Mouse (Mus musculus) G1E (cell line): ENCODE measurements around the gene Def6. TPM values are rescaled to one million over a fixed set of nuclear protein-coding genes. Genes with fewer than 3 reads are reported as not detected.

Source experiments
- ATAC-seq: 2 replicates; pipeline ENCODE4 v1.8.0; 2016; ENCODE audit warnings: mild to moderate bottlenecking; ENCODE audit not compliant: insufficient number of reproducible peaks, poor library complexity, low FRiP score, severe bottlenecking; ENCODE audit errors: extremely low read depth
- DNase-seq: peaks from one replicate; pipeline ENCODE4 v3.0.0; 2012; ENCODE audit warnings: low spot score
- H3K27me3 ChIP-seq: 2 replicates; pipeline ENCODE4 v1.6.1; 2012; ENCODE audit warnings: mild to moderate bottlenecking, low read length, inconsistent platforms; ENCODE audit not compliant: insufficient read depth
- H3K36me3 ChIP-seq: replicated peaks from 2 replicates; pipeline ENCODE3; 2012; ENCODE audit warnings: mild to moderate bottlenecking, inconsistent platforms
- H3K4me1 ChIP-seq: 2 replicates; pipeline ENCODE4 v1.6.1; 2012; ENCODE audit warnings: low read depth, low read length, inconsistent platforms, mixed read lengths; ENCODE audit not compliant: insufficient read depth
- H3K4me3 ChIP-seq: 2 replicates; pipeline ENCODE4 v1.5.1; 2012; ENCODE audit warnings: low read depth, mild to moderate bottlenecking, inconsistent platforms, low read length, moderate library complexity, mixed read lengths
- H3K9me3 ChIP-seq: replicated peaks from 2 replicates; pipeline ENCODE4 v1.6.1; 2012; ENCODE audit warnings: inconsistent platforms
- CTCF ChIP-seq: IDR thresholded peaks from 2 replicates; pipeline ENCODE4 v1.5.1; 2012; ENCODE audit warnings: low read depth, low read length, inconsistent platforms, mixed read lengths
- GATA1 ChIP-seq: IDR thresholded peaks from 2 replicates; pipeline ENCODE4 v1.6.1; 2012; ENCODE audit warnings: borderline replicate concordance, low read length, inconsistent platforms, mixed read lengths
- GATA2 ChIP-seq: IDR thresholded peaks from 2 replicates; pipeline ENCODE4 v1.6.1; 2012; ENCODE audit warnings: low read depth, low read length, inconsistent platforms, borderline replicate concordance
- POLR2AphosphoS5 ChIP-seq: IDR thresholded peaks from 2 replicates; pipeline ENCODE4 v1.6.1; 2012; ENCODE audit warnings: low read depth, low read length, inconsistent platforms; ENCODE audit not compliant: insufficient replicate concordance
- TAL1 ChIP-seq: conservative IDR thresholded peaks from 2 replicates; pipeline ENCODE4 v1.6.1; 2012; ENCODE audit warnings: low read depth, low read length, inconsistent platforms, mixed read lengths
- polyA plus RNA-seq: library from polyadenylated mRNA; stranded (reverse); fragments of >175 nt; gene quantifications from 2 replicates; pipeline ENCODE4 v1.2.3, GENCODE M21; 2012
- total RNA-seq, 2 experiments: library from RNA; stranded (forward) in 1 of 2; stranded (reverse) in 1 of 2; fragments of 200-1000 nt in 1 of 2; fragments of >200 nt in 1 of 2; fragmentation: Nextera tagmentation in 1 of 2; gene quantifications; 2 replicates each; pipeline ENCODE4 v1.2.3; 2014 to 2017

Def6 gene
- total and polyA plus RNA-seq, 3 experiments, result 38.5 to 308 (median 113) TPM

DNA sequence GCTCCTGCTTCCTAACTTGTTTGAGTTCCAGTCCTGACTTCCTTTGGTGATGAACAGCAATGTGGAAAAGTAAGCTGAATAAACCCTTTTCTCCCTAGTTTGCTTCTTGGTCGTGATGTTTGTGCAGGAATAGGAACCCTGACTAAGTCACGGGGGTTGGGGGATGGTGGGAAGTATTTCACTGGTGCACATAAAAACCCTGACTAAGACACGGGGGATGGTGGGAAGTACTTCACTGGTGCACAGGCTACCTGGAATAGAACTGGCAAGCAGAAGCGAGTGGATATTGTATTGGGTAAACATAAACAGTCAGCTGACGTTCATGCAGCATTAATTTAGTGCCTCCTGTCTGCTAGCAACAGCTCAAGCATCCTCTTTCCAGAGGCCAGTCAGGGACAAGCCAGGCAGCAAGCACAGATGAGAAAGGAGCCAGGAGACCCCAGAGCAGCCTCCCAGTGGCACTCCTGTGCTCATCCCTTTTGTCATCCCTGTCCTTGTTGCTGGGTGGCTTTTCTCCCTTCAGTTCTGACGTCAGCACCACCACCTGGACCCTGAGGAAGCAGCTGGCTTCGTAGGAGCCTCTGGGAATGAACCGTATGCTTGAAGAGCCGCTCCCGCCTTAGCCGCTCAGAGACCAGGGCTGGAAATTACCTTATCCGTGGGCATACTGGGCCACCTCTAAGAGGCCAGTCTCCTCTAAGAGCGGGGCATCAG is 55.8 kb downstream of the Def6 start:
- Histone ChIP-seq H3K4me3 (no peak overlapping the region), H3K9me3 (peaks cover 7% of the 10 kb centered on the region; the same call in 1 of the 2 replicates), H3K27me3 (no peaks in the 10 kb centered on the region), H3K36me3 (peaks cover 66% of the 10 kb centered on the region), H3K4me1 (peaks cover 4% of the 10 kb centered on the region; the same call in 1 of the 2 replicates)
- DNase-seq (no peak), ATAC-seq (no peak)
- TF ChIP-seq POLR2AphosphoS5 (no peak), GATA1 (no peak), CTCF (no peak), GATA2 (no peak), TAL1 (no peak)

DNA sequence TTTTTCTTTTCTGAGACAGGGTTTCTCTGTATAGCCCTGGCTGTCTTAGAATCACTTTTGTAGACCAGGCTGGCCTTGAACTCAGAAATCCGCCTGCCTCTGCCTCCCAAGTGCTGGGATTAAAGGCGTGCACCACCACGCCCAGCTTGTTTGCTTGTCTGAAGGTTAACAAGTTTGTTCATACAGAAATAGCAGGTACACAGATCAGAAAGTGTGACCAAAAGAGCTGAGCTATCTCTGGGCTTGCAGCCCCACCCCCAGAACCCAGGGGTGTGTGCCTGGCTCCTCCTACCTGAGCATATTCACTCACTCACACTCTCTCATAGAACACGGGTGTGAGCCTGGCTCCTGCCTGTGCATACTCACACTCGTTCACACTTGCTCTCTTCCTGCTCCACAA is 59.7 kb downstream of the Def6 start:
- DNase-seq (no peak), ATAC-seq (no peak)
- H3K4me1 ChIP-seq, result peaks cover 7% of the 10 kb centered on the region; the same call in 1 of the 2 replicates
- no peak overlapping the region for H3K4me3 ChIP-seq
- peaks cover 52% of the 10 kb centered on the region for H3K36me3 ChIP-seq
- H3K27me3 ChIP-seq, result no peaks in the 10 kb centered on the region; the same call in 1 of the 2 replicates
- no peaks in the 10 kb centered on the region for H3K9me3 ChIP-seq
- TF ChIP-seq POLR2AphosphoS5, result no peak
- no peak for TF ChIP-seq CTCF
- no peak for TF ChIP-seq GATA2
- no peak for TF ChIP-seq TAL1
- TF ChIP-seq GATA1, result no peak

DNA sequence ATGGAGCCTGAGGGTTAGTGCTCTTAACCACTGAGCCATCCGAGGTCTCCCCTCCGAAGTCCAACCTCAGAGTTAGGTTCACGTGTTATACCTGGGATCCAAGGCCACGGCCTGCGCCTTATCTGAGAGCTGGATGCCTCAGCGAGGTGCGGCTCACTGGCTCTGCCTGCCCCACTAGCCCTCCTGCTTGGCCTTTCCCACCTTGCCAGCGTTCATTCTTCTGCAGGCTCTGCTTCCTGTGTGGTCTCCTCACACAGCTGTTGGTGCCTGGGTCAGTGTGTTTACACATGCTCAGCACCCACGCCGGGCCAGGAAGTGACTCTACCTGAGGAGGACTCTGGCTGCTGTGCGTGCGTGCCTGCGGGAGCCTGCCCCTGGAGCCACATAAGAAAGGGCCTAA is 62.6 kb downstream of the Def6 start:
- ATAC-seq (no peak), DNase-seq (no peak)
- H3K4me3 ChIP-seq, result no peak overlapping the region
- TF ChIP-seq GATA1 (no peak), TAL1 (no peak), POLR2AphosphoS5 (no peak), CTCF (no peak), GATA2 (no peak)
- H3K4me1 ChIP-seq, result peaks cover 10% of the 10 kb centered on the region; the same call in 1 of the 2 replicates
- H3K27me3 ChIP-seq, result no peaks in the 10 kb centered on the region; the same call in 1 of the 2 replicates
- no peaks in the 10 kb centered on the region for H3K9me3 ChIP-seq
- H3K36me3 ChIP-seq, result peaks cover 45% of the 10 kb centered on the region

DNA sequence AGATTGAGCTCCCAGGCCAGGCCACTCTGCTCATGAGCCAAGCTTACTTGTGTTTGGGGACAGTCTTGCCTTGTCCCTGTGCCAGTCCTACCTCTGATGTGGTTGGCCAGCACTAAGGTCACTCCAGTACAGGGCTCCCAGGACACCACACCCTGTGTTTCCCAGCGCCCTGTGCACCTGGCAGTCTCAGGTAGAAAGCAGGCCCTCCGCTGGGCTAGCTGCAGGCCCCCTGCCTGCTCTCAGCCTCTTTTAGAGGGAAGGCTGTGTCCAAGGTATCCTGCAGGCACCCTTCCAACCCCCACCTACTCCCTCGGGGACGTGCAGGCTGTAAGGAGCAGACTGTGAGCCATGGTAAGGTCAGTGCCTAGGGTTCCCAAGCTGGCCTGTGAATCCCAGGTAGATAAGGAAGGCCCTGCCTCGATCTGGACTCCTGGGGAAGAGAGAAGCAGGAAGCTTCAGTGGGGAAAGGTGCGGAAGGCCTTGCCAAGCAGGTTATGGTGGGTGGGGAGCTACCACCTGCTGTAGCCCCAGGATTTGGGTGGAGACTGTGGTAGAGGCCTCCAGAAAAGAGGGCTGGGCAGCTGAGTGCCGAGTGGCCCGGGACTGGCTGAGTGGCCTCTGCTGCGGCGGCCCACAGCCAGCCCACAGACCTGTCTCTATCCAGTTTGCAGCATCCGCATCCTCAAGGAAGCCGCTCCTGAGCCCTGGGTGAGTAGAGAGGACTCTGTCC is 64.1 kb downstream of the Def6 start:
- TF ChIP-seq GATA2 (no peak), GATA1 (no peak)
- no peaks in the 10 kb centered on the region for H3K9me3 ChIP-seq
- no peaks in the 10 kb centered on the region; the same call in 1 of the 2 replicates for H3K27me3 ChIP-seq
- ATAC-seq, result no peak
- H3K36me3 ChIP-seq, result peaks cover 43% of the 10 kb centered on the region
- DNase-seq, result no peak
- H3K4me1 ChIP-seq, result peaks cover 17% of the 10 kb centered on the region
- H3K4me3 ChIP-seq, result no peak overlapping the region

DNA sequence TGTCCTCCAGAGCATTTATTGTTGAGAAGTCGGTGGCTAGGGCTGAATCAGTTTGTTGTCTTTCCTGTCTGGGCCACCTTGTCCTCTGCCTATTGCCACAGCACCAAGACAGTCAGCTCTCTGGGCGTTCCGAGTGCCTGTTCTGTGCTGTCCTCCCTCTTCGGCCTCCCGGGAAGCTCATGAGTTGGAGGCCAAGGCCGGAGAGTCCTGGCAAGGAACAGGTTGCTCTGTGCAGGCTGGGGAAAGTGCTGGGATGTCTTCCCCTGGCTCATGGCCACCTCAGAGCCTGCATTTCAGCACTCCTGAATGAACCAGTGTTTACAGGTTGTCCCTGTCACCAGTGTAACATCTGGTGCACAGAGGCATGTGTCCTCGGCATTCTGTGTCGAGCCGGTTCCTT is 64.7 kb downstream of the Def6 start:
- peaks cover 22% of the 10 kb centered on the region for H3K4me1 ChIP-seq
- peaks cover 47% of the 10 kb centered on the region for H3K36me3 ChIP-seq
- no peak for TF ChIP-seq TAL1
- TF ChIP-seq CTCF, result no peak

DNA sequence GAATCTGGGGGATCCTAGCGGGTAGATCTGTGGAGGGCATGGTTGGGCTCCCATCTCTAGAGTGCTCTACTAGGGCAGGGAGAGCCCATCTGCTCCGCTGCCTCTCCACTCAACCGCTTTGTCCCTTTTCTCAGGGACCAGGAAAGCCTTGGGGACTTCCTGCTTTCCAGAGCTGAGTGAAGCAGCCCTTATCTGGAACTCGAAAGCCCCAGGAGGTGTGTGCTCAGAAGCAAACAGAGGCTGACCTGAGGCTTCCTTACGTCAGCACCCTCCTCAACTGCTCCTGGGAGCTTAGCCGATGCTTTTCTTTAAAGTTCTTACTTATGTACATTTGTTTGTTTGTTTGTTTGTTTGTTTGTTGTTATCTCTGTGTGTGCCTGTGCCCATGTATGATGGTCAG is 65.3 kb downstream of the Def6 start:
- Histone ChIP-seq H3K4me1 (peaks cover 27% of the 10 kb centered on the region), H3K27me3 (no peaks in the 10 kb centered on the region; the same call in 1 of the 2 replicates), H3K9me3 (no peaks in the 10 kb centered on the region), H3K36me3 (peaks cover 48% of the 10 kb centered on the region), H3K4me3 (no peak overlapping the region)
- TF ChIP-seq POLR2AphosphoS5, result no peak
- TF ChIP-seq GATA1, result no peak
- no peak for TF ChIP-seq TAL1
- no peak for TF ChIP-seq GATA2
- no peak for TF ChIP-seq CTCF
- ATAC-seq (no peak), DNase-seq (no peak)

More for the DNA sequence above, 64.7 kb downstream of the Def6 start:
- H3K27me3 ChIP-seq, result no peaks in the 10 kb centered on the region; the same call in 1 of the 2 replicates
- DNase-seq (no peak), ATAC-seq (no peak)
- H3K9me3 ChIP-seq, result no peaks in the 10 kb centered on the region
- no peak overlapping the region for H3K4me3 ChIP-seq
